ENCODE assay signal across 23 mouse cellular contexts in the genomic region with DNA sequence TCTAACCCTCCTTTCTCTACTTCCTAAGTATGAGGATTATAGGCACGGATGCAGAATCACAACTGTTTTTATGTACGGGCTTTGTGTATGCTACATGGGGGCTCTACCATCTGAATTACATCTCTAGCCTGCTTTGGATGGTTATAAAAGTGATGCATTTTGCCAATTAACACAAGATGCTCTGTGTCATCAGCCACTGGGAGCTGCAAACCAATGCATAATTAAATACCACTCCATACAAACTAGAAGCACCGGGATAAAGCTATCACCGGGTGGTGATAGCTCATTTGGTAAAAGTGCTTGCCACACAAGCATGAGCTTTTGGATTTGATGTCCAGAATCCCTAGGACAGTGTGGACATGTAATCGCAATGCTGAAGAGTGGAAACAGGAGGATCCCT. TPM values are rescaled to one million over a fixed set of nuclear protein-coding genes. Genes with fewer than 3 reads are reported as not detected.
DNase-seq lines count a peak whose midpoint lies in the region; ATAC-seq lines count a peak whose summit lies in the region.
"Had no signal": no experiment of that assay in that cellular context is flagged by ENCODE, and none has a peak within 500 bp of the region (broad histone marks: within the 10 kb centered on the region; RNA-seq: fewer than 3 reads in every experiment).

No protein-coding gene starts in this region.

- H3K4me1 ChIP-seq in neural tube, embryonic 13.5 days (replicated peaks) = peaks cover 11% of the 10 kb centered on the region; the same call in 1 of the 2 replicates
- H3K4me1 ChIP-seq: embryonic facial prominence, embryonic 10.5 days; embryonic facial prominence, embryonic 12.5 days; forebrain, embryonic 13.5 days; forebrain, embryonic 15.5 days had no signal

- H3K36me3 ChIP-seq in neural tube, embryonic 13.5 days = no peaks in the 10 kb centered on the region
- H3K36me3 ChIP-seq: embryonic facial prominence, embryonic 10.5 days; embryonic facial prominence, embryonic 12.5 days; forebrain, embryonic 15.5 days; G1E had no signal

- H3K4me2 ChIP-seq in neural tube, embryonic 13.5 days = no peak overlapping the region
- H3K4me2 ChIP-seq: embryonic facial prominence, embryonic 12.5 days; forebrain, embryonic 13.5 days; forebrain, embryonic 15.5 days had no signal

- no peaks in the 10 kb centered on the region for H3K9me3 ChIP-seq in neural tube, embryonic 13.5 days
- H3K9me3 ChIP-seq: embryonic facial prominence, embryonic 12.5 days; forebrain, embryonic 13.5 days; forebrain, embryonic 15.5 days had no signal

- peak; percentile 33 for DNase-seq in heart, adult 11 months
- DNase-seq in heart, postnatal 14 days = no peak
- DNase-seq in neural tube, embryonic 10.5 days (ENCODE audit: extremely low spot score, low spot score) = no peak
- no peak for DNase-seq in right cerebral cortex, postnatal 36 days (ENCODE audit: low spot score in 2 of 2)
- DNase-seq: adrenal gland, adult 8-10 months; adrenal gland, postnatal 14 days; adrenal gland, postnatal 36 days; B cell, adult 2 months; cerebellum, adult 11-12 months; cerebellum, adult 2 months; cerebellum, adult 9-10 months; cerebellum, postnatal 10 days; cerebellum, postnatal 25 days had no signal

- no peak overlapping the region for H3K9ac ChIP-seq in neural tube, embryonic 13.5 days
- H3K9ac ChIP-seq: embryonic facial prominence, embryonic 12.5 days; forebrain, embryonic 13.5 days; forebrain, embryonic 15.5 days had no signal

- no peaks in the 10 kb centered on the region for H3K27me3 ChIP-seq in neural tube, embryonic 13.5 days
- H3K27me3 ChIP-seq: CH12.LX; embryonic facial prominence, embryonic 12.5 days; forebrain, embryonic 13.5 days; forebrain, embryonic 15.5 days; Patski had no signal

- no peak overlapping the region for H3K4me3 ChIP-seq in neural tube, embryonic 13.5 days
- H3K4me3 ChIP-seq: embryonic facial prominence, embryonic 10.5 days; embryonic facial prominence, embryonic 12.5 days; forebrain, embryonic 13.5 days; forebrain, embryonic 15.5 days had no signal

- H3K27ac ChIP-seq in neural tube, embryonic 13.5 days (replicated peaks) = peak overlapping the region; percentile 56
- H3K27ac ChIP-seq: embryonic facial prominence, embryonic 10.5 days; embryonic facial prominence, embryonic 12.5 days; forebrain, embryonic 13.5 days; forebrain, embryonic 15.5 days had no signal

- 62% methylated on average over 5 of the region's 5 CpGs for WGBS in neural tube, embryonic 13.5 days

- ATAC-seq in neural tube, embryonic 13.5 days (ENCODE audit: low read depth) = peak; percentile 85
- ATAC-seq: activated CD4-positive, CD25-positive, alpha-beta regulatory T cell, adult 4 months; CD4-positive, CD25-positive, alpha-beta regulatory T cell, adult 4 months; forebrain, embryonic 13.5 days; forebrain, embryonic 15.5 days; Patski had no signal

- intact Hi-C loops in heart, postnatal 14 days (cut with DNase I) = no loop called here

RNA-seq across cellular contexts. Expression of gene Atp1a1, which starts 19.8 kb away (rescaled TPM):
- 100 to 1,000 TPM; 773 to 866 TPM for total RNA-seq in heart, postnatal 14 days (2021)
- polyA plus RNA-seq in neural tube, embryonic 13.5 days (2015; fragmentation: Nextera tagmentation; extraction: Ambion mirVana) = 66.4 and 69.5 TPM in 2 replicates
